Mouse (Mus musculus): ENCODE measurements at regions not wholly inside any gene's neighbourhood (a gene's known extent, or its start where the extent isn't known, plus 50 kb on each side); places are given as distances from the start of the nearest gene placed in this dataset.

DNA sequence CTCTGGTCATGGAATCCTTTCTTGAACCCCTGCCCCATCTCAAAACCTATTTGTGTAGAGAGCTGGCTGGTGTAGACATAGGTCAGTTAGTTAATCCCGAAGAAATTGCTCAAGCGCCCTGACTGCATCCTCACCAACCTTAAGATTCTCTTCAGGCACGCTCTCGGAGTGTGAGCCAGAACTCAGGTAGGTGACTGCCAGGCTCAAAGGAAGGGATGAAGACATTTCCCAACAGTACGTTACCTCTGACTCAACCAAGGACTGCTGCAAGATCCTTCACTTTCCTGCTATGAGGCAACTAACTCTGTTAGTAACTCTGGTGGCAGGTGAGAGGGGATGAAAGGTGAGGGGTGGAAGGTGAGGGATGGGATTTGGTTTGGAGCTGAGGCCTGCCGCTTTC lies 114.5 kb downstream of the Rassf10 start:
- TF ChIP-seq CTCF (conservative IDR thresholded peaks at IDR 0.05; ENCODE audit: low read length) (no peak), NANOG (IDR thresholded peaks at IDR 0.05; ENCODE audit: borderline replicate concordance, low read length) (no peak)
